Mouse (Mus musculus) mature B cell (primary cell): Measurements from ENCODE around the gene Slc31a2.

ENCODE experiments used
- in situ Hi-C: fragments of 300-500 bp; cut with MboI; formaldehyde crosslinking; loops from 2 replicates; pipeline ENCODE4 v1.14.3; 2019

Gene Slc31a2

GRCm38 (mm10) chr4:62281319-62281718 is 19.0 kb downstream of the Slc31a2 start:
- in situ Hi-C loops, result no loop called here

- in situ Hi-C loops, result no loop called here
Measured at GRCm38 (mm10) chr4:62282969-62283368, 20.6 kb downstream of the Slc31a2 start.

GRCm38 (mm10) chr4:62285576-62285975 is 23.2 kb downstream of the Slc31a2 start:
- in situ Hi-C loops, result no loop called here

GRCm38 (mm10) chr4:62286257-62286991 is 24.1 kb downstream of the Slc31a2 start:
- in situ Hi-C loops, result no loop called here

- in situ Hi-C loops, result no loop called here
Measured at GRCm38 (mm10) chr4:62286992-62287900, 24.9 kb downstream of the Slc31a2 start.

GRCm38 (mm10) chr4:62289226-62289625 is 26.9 kb downstream of the Slc31a2 start:
- in situ Hi-C loops, result no loop called here

GRCm38 (mm10) chr4:62290816-62291505 is 28.6 kb downstream of the Slc31a2 start:
- in situ Hi-C loops, result no loop called here

- in situ Hi-C loops, result no loop called here
Measured at GRCm38 (mm10) chr4:62292461-62293180, 30.3 kb downstream of the Slc31a2 start.

- in situ Hi-C loops, result no loop called here
Measured at GRCm38 (mm10) chr4:62293219-62293861, 31.0 kb downstream of the Slc31a2 start.

GRCm38 (mm10) chr4:62294741-62295140 is 32.4 kb downstream of the Slc31a2 start:
- in situ Hi-C loops, result no loop called here

GRCm38 (mm10) chr4:62297280-62298130 is 35.1 kb downstream of the Slc31a2 start:
- in situ Hi-C loops, result no loop called here

GRCm38 (mm10) chr4:62300001-62300400 is 37.6 kb downstream of the Slc31a2 start:
- in situ Hi-C loops, result no loop called here

- in situ Hi-C loops, result no loop called here
Measured at GRCm38 (mm10) chr4:62302795-62303194, 40.4 kb downstream of the Slc31a2 start.

GRCm38 (mm10) chr4:62303288-62303687 is 40.9 kb downstream of the Slc31a2 start:
- in situ Hi-C loops, result no loop called here

GRCm38 (mm10) chr4:62306301-62306700 is 43.9 kb downstream of the Slc31a2 start:
- in situ Hi-C loops, result no loop called here

GRCm38 (mm10) chr4:62306840-62307239 is 44.5 kb downstream of the Slc31a2 start:
- in situ Hi-C loops, result no loop called here

- in situ Hi-C loops, result no loop called here
Measured at GRCm38 (mm10) chr4:62308406-62308805, 46.0 kb downstream of the Slc31a2 start.

- in situ Hi-C loops, result no loop called here
Measured at GRCm38 (mm10) chr4:62312821-62313220, 50.5 kb downstream of the Slc31a2 start.

GRCm38 (mm10) chr4:62313641-62314211 is 51.4 kb downstream of the Slc31a2 start:
- in situ Hi-C loops, result no loop called here

GRCm38 (mm10) chr4:62314516-62314915 is 52.2 kb downstream of the Slc31a2 start:
- in situ Hi-C loops, result no loop called here
